Comparison of ENCODE assay signal across 8 mouse cellular contexts in the genomic region with DNA sequence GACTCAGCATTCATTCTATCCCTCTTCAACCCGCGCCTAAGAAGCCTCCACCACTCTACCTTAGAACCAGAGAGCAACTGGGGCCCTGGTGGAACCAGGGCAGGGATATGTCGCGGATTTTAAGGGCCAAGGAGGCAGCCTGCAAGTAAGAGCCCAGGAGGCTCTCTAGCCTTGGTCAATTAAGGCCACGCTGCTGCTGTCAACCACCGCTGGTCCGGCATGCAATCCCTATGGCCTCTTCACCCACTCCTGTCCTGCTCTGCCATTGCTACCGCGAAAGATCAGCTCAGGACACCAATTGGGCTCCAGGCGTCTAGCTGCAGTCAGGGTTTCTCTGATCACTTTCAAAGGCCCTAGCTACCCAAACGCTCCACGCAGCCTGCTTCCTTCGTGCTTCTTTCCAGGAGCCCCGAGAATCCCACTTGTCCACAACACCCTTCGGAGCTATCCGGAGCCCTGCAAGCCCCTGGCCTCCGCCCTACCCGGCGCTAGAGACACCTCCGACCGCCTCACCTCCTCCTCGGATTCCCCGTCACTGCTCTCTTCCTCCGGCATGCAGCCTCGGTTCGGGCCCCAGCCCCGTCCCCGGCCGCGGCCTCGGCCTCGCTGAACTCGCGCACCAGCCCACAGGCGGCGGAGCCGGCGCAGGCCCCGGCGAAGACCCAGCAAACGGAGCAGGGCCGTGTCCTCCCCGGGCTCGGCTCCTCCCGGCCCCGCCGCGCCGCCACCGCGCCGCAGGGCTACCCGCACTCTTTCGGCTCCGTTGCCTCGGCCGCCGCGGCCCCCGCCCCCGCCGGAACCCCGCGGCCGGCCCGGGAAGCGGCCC. TPM values are rescaled to one million over a fixed set of nuclear protein-coding genes. Genes with fewer than 3 reads are reported as not detected.
DNase-seq lines count a peak whose midpoint lies in the region; ATAC-seq and TF ChIP-seq lines count a peak whose summit lies in the region.

No protein-coding gene starts in this region.

- WGBS in thymus, adult 2 months, result 2% methylated on average over 67 of the region's 67 CpGs
- under 1% methylated on average over 66 of the region's 67 CpGs for WGBS in intestine, postnatal 0 days
- under 1% methylated on average over 52 of the region's 67 CpGs for WGBS in liver, embryonic 11.5 days
- WGBS in neural tube, embryonic 12.5 days, result under 1% methylated on average over 67 of the region's 67 CpGs

- peak; percentile 8; the same call in 1 of the 2 replicates for ATAC-seq in intestine, postnatal 0 days
- ATAC-seq in liver, embryonic 11.5 days (replicated peaks; ENCODE audit: low FRiP score), result peak; percentile 27
- ATAC-seq in neural tube, embryonic 12.5 days (ENCODE audit: low FRiP score, low read depth), result peak; percentile 31
- ATAC-seq in monocyte, adult 5-6 weeks (replicated peaks; ENCODE audit: insufficient number of reproducible peaks, low FRiP score, low TSS enrichment, poor library complexity, severe bottlenecking), result no peak

- TF ChIP-seq POLR2A in thymus, adult 2 months (IDR thresholded peaks at IDR 0.05; ENCODE audit: control insufficient read depth, extremely low read depth, insufficient read depth, low read length, poor library complexity), result peak; percentile 51; the same call in 1 of the 2 replicates
- TF ChIP-seq POLR2A in brain, embryonic 14.5 days (IDR thresholded peaks at IDR 0.05; ENCODE audit: borderline replicate concordance, extremely low read depth, insufficient read depth, insufficient read length, poor library complexity, severe bottlenecking), result no peak

- H3K4me1 ChIP-seq in thymus, adult 2 months (replicated peaks; ENCODE audit: control insufficient read depth, insufficient read depth, low read length), result peaks cover 10% of the 10 kb centered on the region
- no peaks in the 10 kb centered on the region for H3K4me1 ChIP-seq in intestine, postnatal 0 days (replicated peaks; ENCODE audit: control insufficient read depth, insufficient read depth, low read length)
- peaks cover 11% of the 10 kb centered on the region for H3K4me1 ChIP-seq in liver, embryonic 11.5 days (replicated peaks; ENCODE audit: control insufficient read depth, insufficient read depth, low read length)
- H3K4me1 ChIP-seq in neural tube, embryonic 12.5 days, result peaks cover 19% of the 10 kb centered on the region

- H3K27me3 ChIP-seq in thymus, adult 2 months (ENCODE audit: control insufficient read depth, insufficient read depth, low read length), result no peaks in the 10 kb centered on the region
- H3K27me3 ChIP-seq in intestine, postnatal 0 days (replicated peaks; ENCODE audit: control insufficient read depth, insufficient read depth, low read length), result no peaks in the 10 kb centered on the region
- H3K27me3 ChIP-seq in liver, embryonic 11.5 days (replicated peaks; ENCODE audit: control insufficient read depth, insufficient read depth, low read length), result no peaks in the 10 kb centered on the region
- no peaks in the 10 kb centered on the region for H3K27me3 ChIP-seq in neural tube, embryonic 12.5 days (replicated peaks)

- H3K27ac ChIP-seq in thymus, adult 2 months (ENCODE audit: control insufficient read depth, insufficient read depth, low read length), result peak overlapping the region; percentile 51; the same call in 1 of the 2 replicates
- H3K27ac ChIP-seq in intestine, postnatal 0 days (ENCODE audit: low read depth, low read length), result peak overlapping the region; percentile 87
- H3K27ac ChIP-seq in liver, embryonic 11.5 days (ENCODE audit: low read depth, low read length), result peak overlapping the region; percentile 91
- peak overlapping the region; percentile 82 for H3K27ac ChIP-seq in neural tube, embryonic 12.5 days

- H3K9ac ChIP-seq in intestine, postnatal 0 days (ENCODE audit: low read depth, low read length), result peak overlapping the region; percentile 92
- peak overlapping the region; percentile 99 for H3K9ac ChIP-seq in liver, embryonic 11.5 days (ENCODE audit: low read depth, low read length)
- H3K9ac ChIP-seq in neural tube, embryonic 12.5 days, result peak overlapping the region; percentile 99

- TF ChIP-seq CTCF in thymus, adult 2 months (IDR thresholded peaks at IDR 0.05; ENCODE audit: borderline replicate concordance, control insufficient read depth, extremely low read depth, insufficient read depth, low read length, poor library complexity), result no peak
- TF ChIP-seq CTCF in brain, embryonic 14.5 days (IDR thresholded peaks at IDR 0.05; ENCODE audit: borderline replicate concordance, extremely low read depth, insufficient read depth, insufficient read length), result no peak
- no peak for TF ChIP-seq CTCF in intestine, postnatal 0 days (IDR thresholded peaks at IDR 0.05; ENCODE audit: low read depth)

- H3K36me3 ChIP-seq in thymus, adult 2 months (ENCODE audit: control insufficient read depth, insufficient read depth, low read length), result peaks cover 30% of the 10 kb centered on the region
- peaks cover 36% of the 10 kb centered on the region for H3K36me3 ChIP-seq in intestine, postnatal 0 days (ENCODE audit: control insufficient read depth, insufficient read depth)
- H3K36me3 ChIP-seq in liver, embryonic 11.5 days (ENCODE audit: control insufficient read depth, insufficient read depth, low read length), result peaks cover 27% of the 10 kb centered on the region
- H3K36me3 ChIP-seq in neural tube, embryonic 12.5 days, result peaks cover 38% of the 10 kb centered on the region

- peak overlapping the region; percentile 67 for H3K4me2 ChIP-seq in intestine, postnatal 0 days (replicated peaks; ENCODE audit: low read depth)
- H3K4me2 ChIP-seq in liver, embryonic 11.5 days, result peak overlapping the region; percentile 83
- H3K4me2 ChIP-seq in neural tube, embryonic 12.5 days (replicated peaks), result peak overlapping the region; percentile 75

- no peak for DNase-seq in thymus, adult 2 months
- DNase-seq in thymus, postnatal 25 days, result no peak
- DNase-seq in brain, embryonic 14.5 days (ENCODE audit: low read depth), result peak; percentile 43
- peak; percentile 55 to 68 for DNase-seq in frontal cortex, postnatal 10 days (ENCODE audit: low spot score in 2 of 2)
- peak; percentile 62 for DNase-seq in liver, embryonic 11.5 days (ENCODE audit: low spot score)

- no peaks in the 10 kb centered on the region for H3K9me3 ChIP-seq in intestine, postnatal 0 days (ENCODE audit: control insufficient read depth)
- no peaks in the 10 kb centered on the region for H3K9me3 ChIP-seq in liver, embryonic 11.5 days (ENCODE audit: control insufficient read depth, low read length)
- H3K9me3 ChIP-seq in neural tube, embryonic 12.5 days, result no peaks in the 10 kb centered on the region

- peak overlapping the region; percentile 98 for H3K4me3 ChIP-seq in thymus, adult 2 months (ENCODE audit: control insufficient read depth, insufficient read depth, low read length)
- H3K4me3 ChIP-seq in intestine, postnatal 0 days (ENCODE audit: low read depth, low read length), result peak overlapping the region; percentile 81
- H3K4me3 ChIP-seq in liver, embryonic 11.5 days (ENCODE audit: low read depth, low read length), result peak overlapping the region; percentile 96
- peak overlapping the region; percentile 95 for H3K4me3 ChIP-seq in neural tube, embryonic 12.5 days

RNA-seq across cellular contexts. Expression of a gene that starts 0.5 kb away (rescaled TPM):
- 161 and 171 TPM in 2 replicates for polyA plus RNA-seq in thymus, adult 2 months (2012; rRNA removed)
- polyA plus RNA-seq in brain, embryonic 14.5 days (2012; rRNA removed), result 69.7 and 72.2 TPM in 2 replicates
- 5.6 and 5.8 TPM in 2 replicates for polyA plus RNA-seq in intestine, postnatal 0 days (2015; fragmentation: Nextera tagmentation; extraction: Ambion mirVana)
- polyA plus RNA-seq in liver, embryonic 11.5 days (2014; fragmentation: Nextera tagmentation; extraction: Ambion mirVana), result 7.4 and 11.4 TPM in 2 replicates
- polyA plus RNA-seq in neural tube, embryonic 12.5 days (2016; fragmentation: Nextera tagmentation; extraction: Ambion mirVana), result 12.2 and 13.7 TPM in 2 replicates
- 15.4 to 44.0 TPM (median 23.8 TPM) in 3 replicates for total RNA-seq in monocyte, adult 5-6 weeks (2017)

RNA-seq across cellular contexts. Expression of a gene that starts 10.7 kb away (rescaled TPM):
- 1.9 and 3.2 TPM in 2 replicates for polyA plus RNA-seq in thymus, adult 2 months (2012; rRNA removed)
- polyA plus RNA-seq in brain, embryonic 14.5 days (2012; rRNA removed), result 0.37 and 0.47 TPM in 2 replicates
- polyA plus RNA-seq in intestine, postnatal 0 days (2015; fragmentation: Nextera tagmentation; extraction: Ambion mirVana), result 1.2 TPM in 2 replicates
- 0.25 and 0.62 TPM in 2 replicates for polyA plus RNA-seq in liver, embryonic 11.5 days (2014; fragmentation: Nextera tagmentation; extraction: Ambion mirVana)
- 0.22 and 0.47 TPM in 2 replicates for polyA plus RNA-seq in neural tube, embryonic 12.5 days (2016; fragmentation: Nextera tagmentation; extraction: Ambion mirVana)
- total RNA-seq in monocyte, adult 5-6 weeks (2017), result 8.4 to 30.5 TPM (median 20.6 TPM) in 3 replicates

RNA-seq across cellular contexts. Expression of a gene that starts 22.8 kb away (rescaled TPM):
- polyA plus RNA-seq in thymus, adult 2 months (2012; rRNA removed), result 26.1 and 31.7 TPM in 2 replicates
- polyA plus RNA-seq in brain, embryonic 14.5 days (2012; rRNA removed), result 6.5 and 8.7 TPM in 2 replicates
- polyA plus RNA-seq in intestine, postnatal 0 days (2015; fragmentation: Nextera tagmentation; extraction: Ambion mirVana), result 0.73 and 1.2 TPM in 2 replicates
- 3.1 and 3.7 TPM in 2 replicates for polyA plus RNA-seq in liver, embryonic 11.5 days (2014; fragmentation: Nextera tagmentation; extraction: Ambion mirVana)
- polyA plus RNA-seq in neural tube, embryonic 12.5 days (2016; fragmentation: Nextera tagmentation; extraction: Ambion mirVana), result 4.1 and 5.7 TPM in 2 replicates
- total RNA-seq in monocyte, adult 5-6 weeks (2017), result 0.43 TPM in 1 of 3 replicates, not detected in the others

RNA-seq across cellular contexts. Expression of a gene that starts 24.6 kb away (rescaled TPM):
- polyA plus RNA-seq in thymus, adult 2 months (2012; rRNA removed), result 4.5 and 7.5 TPM in 2 replicates
- 2.7 and 3.9 TPM in 2 replicates for polyA plus RNA-seq in brain, embryonic 14.5 days (2012; rRNA removed)
- polyA plus RNA-seq in intestine, postnatal 0 days (2015; fragmentation: Nextera tagmentation; extraction: Ambion mirVana), result 1.0 and 1.6 TPM in 2 replicates
- polyA plus RNA-seq in liver, embryonic 11.5 days (2014; fragmentation: Nextera tagmentation; extraction: Ambion mirVana), result 0.66 and 1.5 TPM in 2 replicates
- 1.6 and 1.9 TPM in 2 replicates for polyA plus RNA-seq in neural tube, embryonic 12.5 days (2016; fragmentation: Nextera tagmentation; extraction: Ambion mirVana)
- 1.1 TPM in 1 of 3 replicates, not detected in the others for total RNA-seq in monocyte, adult 5-6 weeks (2017)

RNA-seq across cellular contexts. Expression of a gene that starts 24.6 kb away (rescaled TPM):
- polyA plus RNA-seq in thymus, adult 2 months (2012; rRNA removed), result 130 and 176 TPM in 2 replicates
- polyA plus RNA-seq in brain, embryonic 14.5 days (2012; rRNA removed), result 102 and 154 TPM in 2 replicates
- 247 and 259 TPM in 2 replicates for polyA plus RNA-seq in intestine, postnatal 0 days (2015; fragmentation: Nextera tagmentation; extraction: Ambion mirVana)
- 85.2 and 102 TPM in 2 replicates for polyA plus RNA-seq in liver, embryonic 11.5 days (2014; fragmentation: Nextera tagmentation; extraction: Ambion mirVana)
- polyA plus RNA-seq in neural tube, embryonic 12.5 days (2016; fragmentation: Nextera tagmentation; extraction: Ambion mirVana), result 137 and 143 TPM in 2 replicates
- total RNA-seq in monocyte, adult 5-6 weeks (2017), result 76.7 to 145 TPM (median 135 TPM) in 3 replicates

Comparison
In these comparisons a context has a peak if more than half of its experiments do, and no peak if none do; other contexts are left out.
1. DNase-seq: peak in brain, embryonic 14.5 days (single experiment), frontal cortex, postnatal 10 days (2 of 2) and liver, embryonic 11.5 days (single experiment); none in thymus, adult 2 months (single experiment) and thymus, postnatal 25 days (single experiment).
2. Peak in every context shown above with its lines, with median percentiles within 50 percentile points of each other: H3K27ac ChIP-seq, H3K4me3 ChIP-seq, H3K4me2 ChIP-seq and H3K9ac ChIP-seq.